Mouse (Mus musculus) CD4-positive, CD25-positive, alpha-beta regulatory T cell, adult 4 months (primary cell): ENCODE data around the gene Kirrel. TPM values are rescaled to one million over a fixed set of nuclear protein-coding genes. Genes with fewer than 3 reads are reported as not detected.

Source experiments
- ATAC-seq: one replicate; pipeline ENCODE4 v1.8.0; 2017
- polyA plus RNA-seq, 2 experiments: library from polyadenylated mRNA; unstranded; fragments of 100-300 nt; shearing (Covaris generic); gene quantifications; one replicate each; pipeline ENCODE4 v1.2.1; 2017

Gene Kirrel
- polyA plus RNA-seq = not detected

DNA sequence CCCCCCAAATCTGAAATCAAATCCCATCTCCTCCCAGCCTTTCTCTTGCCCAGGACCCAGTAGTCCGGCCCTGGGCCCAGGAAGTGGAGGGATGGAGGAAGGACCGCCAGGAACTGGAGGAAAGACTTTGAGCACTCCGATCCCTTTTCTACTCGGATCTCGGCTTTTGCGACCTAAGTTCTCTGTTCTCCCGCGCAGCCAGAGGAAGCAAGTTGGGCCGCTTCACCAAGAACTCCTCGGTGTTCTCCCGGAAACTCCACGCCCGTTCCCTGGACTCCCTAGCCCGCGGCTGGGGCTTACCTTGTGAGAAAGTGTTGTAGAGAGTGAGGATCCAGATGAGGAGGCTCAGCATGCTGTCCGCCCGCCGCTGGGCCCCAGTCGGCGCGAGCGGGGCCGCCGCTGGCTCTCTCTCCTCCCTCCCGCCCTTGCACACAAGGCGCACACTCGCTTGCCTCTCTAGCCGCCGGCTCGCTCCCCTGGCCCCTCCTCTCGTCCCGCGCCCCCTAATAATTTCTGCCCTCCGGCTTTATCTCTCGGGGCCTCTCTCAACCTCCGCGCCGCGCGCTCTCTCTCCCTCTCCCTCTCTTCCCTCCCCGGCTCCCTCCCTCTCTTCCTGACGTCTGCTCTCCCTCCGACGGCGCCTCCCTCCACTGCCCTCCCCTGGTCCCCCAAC is at the start of gene Kirrel:
Kirrel (minus strand) TSS at position 652 of the 673 bp plus-strand sequence.
- ATAC-seq = no peak

DNA sequence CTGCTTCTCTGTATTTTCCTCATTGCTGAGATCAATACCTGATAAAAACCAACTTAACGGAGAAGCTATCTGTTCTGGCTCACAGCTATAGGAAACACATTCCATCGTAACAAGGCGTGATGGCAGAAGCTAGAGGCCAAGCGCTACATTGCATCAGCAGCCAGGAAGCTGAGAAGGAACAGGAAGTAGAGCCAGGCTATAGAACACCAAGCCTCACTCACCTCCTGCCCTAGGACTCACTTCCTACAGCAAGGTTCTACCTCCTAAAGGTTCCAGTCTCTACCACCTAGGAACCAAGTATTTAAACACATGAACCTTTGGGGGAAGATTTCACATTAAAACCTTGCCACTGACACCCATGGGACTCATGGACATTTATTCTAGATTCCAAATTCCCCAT is 49.1 kb upstream of the Kirrel start:
- no peak for ATAC-seq

DNA sequence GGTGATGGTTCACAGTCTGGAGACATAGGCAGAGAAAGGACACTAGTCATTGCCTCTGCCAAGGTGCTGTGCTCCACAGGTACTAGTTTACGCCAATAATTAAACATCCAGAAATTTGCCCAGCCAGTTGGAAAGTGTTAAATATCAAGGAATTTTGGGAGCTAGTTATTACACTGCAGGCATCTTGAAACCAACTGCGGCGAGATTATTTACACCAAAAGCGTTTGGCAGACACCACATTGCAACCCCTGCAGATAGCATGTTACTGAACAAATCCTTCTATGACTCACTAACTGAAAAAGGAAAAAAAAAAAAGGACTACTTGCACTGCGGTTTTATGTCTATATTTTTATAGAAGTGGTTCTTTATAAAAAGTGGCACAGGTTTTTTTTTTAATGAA is 47.8 kb upstream of the Kirrel start:
- no peak for ATAC-seq

DNA sequence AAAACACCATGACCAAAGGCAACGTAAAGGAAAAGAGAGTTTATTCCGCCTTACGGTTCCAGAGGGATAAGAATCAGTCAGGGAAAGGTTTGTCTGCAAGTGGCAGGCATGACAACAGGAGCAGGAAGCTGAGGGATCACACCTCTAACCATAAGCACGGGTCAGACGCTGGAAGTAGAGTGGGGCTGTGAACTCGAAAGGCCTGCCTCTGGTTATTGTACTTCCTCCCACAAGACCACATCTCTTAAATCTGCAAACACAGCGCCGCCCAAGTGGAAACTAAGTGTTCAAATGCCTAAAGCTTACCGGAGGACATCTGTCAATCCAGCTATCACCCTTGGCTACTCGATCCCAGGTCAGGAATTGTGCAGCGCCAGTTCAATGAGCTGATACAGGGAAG is 40.6 kb upstream of the Kirrel start:
- ATAC-seq = no peak

DNA sequence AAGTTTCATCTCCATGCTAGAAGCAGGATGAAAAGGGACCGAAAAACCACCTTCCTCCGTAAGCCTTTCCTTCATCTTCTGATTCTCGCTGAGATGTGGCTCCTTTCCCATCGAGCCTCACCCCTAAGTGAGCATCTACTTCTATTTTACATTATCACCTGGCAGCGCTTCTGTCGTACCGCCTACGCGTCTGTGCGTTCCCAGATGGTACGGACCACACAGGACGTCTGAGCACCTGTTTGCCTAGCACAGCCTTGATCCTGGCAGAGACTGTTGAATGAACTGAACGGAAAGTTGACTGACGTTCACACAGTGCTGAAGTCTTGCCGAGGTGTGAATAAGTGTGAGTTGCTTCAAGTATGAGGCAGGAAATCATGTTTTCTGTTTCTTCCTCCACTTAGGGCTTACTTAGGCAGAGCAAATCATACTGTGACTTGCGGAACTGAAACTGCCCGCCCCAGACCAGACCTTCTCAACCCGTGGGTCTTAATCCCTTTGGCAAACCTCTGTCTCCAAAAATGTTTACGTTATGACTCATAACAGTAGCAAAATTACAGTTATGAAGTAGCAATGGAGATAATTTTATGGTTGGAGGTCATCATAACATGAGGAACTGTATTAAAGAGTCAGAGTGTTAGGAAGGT is 39.8 kb upstream of the Kirrel start:
- no peak for ATAC-seq

DNA sequence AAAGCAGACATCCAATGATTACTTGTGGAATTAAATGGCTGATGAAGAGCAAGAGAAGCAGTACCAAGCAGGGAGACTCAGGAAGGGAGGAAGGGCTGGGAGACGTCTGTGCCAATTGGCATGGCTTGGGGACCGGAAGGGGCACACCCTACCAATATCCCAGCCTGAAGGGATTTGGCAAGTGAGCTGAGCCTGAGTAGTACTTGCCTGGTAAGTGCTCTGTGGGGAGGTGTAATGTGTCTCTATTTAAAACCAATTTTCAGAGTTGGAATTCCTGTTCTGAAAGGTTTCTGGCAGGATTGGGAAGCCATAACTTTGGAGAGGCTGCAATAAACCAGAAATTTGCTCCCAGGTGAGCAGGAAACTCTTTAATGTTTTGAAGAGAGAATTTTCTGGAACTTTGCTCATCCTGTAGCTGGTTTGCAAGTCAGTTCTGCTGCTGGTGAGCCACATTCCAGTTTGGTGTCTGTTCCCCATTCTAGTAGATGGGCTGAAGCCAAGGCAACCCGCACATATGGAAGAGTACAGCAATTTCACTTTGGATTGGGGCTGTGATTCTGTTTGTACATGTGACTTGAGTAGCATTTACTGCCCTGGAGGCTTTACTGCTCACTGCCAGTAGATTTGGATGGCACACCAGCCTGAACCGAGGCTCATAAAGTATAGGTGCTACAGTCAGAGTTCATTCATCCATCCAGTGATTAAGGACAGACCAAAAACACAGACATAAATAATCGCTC is 32.0 kb upstream of the Kirrel start:
- no peak for ATAC-seq

DNA sequence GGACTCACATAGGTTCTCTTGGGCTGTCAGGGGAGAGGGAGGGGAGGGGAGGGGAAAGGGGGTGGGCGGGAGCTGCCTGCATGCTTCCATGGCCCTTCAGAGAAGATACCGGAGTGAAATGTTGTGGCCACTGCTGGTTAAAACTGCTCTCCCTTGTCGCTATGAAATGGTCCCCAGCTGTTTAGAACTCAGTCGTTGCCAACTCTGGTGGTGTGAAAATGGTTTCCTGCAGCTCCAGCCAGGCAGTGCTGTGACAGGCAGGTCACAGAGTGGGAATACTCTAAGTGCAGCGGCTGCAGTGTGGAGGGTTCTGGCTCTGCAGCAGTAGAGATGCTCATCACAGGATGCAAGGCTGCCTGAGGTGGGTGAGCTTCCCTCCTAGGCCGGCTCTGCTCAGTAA is 22.1 kb upstream of the Kirrel start:
- no peak for ATAC-seq

DNA sequence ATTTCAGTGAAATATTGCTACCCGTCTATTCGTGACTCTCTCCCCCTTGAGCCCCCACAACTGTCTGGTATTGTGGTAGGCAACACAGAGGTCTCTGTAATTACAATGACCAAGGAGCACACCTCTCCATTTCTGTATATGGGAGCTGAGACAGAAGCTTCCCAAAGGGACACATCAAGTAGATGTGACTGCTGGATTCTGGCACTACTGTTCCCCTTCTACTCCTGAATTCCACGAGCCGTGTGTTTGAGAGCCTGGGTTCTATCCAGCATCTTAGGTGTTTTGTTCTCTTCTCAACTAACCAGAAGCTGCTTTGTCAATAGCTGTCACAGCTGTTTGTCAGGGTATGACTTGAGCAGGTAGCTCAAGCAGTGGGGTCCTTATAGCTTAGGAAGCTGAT is 20.5 kb upstream of the Kirrel start:
- no peak for ATAC-seq

DNA sequence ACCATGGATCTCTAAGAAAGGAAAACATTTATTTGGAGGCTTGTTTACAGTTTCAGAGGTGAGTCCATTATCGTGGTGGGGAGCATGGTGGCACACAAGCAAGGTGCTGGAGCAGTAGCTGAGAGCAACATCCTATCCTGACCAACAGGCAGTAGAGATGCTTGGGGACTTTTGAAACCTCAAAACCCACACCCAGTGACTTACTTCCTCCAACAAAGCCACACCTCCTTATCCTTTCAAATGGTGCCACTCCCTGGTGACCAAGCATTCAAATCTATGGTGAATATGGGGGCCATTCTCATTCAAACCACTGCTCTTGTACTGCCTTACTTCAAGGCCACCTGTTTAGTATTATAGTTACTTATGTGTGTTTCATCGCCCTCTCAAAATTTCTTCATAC is 20.0 kb upstream of the Kirrel start:
- ATAC-seq = no peak

DNA sequence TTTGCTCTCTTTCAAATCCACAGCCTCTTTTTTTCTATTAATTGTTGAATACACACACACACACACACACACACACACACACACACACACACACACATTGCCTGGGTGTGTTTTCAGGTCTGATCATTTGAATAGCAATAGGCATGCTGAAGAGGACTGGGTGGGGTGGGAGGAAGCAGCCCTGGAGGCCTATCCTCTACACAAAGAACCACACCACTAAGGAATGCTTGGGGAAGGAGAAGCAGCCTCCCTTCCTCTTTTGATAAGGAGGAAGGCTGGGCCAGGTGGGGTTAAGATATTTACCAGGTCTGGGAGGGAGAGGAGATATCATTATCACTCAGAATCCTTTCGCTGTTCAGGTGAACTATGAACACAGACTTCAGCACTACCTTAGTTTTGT is 19.2 kb upstream of the Kirrel start:
- no peak for ATAC-seq

DNA sequence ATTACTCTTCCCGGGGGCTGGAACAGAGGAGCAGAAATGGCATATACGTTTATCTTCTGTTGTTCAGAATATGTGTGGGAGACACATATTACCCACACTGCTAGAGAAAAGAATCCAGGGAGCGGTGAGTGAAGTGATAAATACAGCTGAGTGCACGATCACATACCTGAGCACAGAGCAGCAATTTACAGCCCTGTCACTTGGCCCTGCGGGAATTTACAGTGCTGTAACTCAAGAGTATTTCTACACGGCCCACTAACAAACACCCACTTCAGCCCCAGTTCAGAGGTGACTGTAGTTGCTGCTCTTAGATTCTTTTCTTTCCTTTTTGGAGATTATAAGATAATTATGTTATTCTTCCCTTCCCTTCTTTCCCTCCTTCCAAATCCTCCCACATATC is 18.8 kb upstream of the Kirrel start:
- ATAC-seq = no peak

DNA sequence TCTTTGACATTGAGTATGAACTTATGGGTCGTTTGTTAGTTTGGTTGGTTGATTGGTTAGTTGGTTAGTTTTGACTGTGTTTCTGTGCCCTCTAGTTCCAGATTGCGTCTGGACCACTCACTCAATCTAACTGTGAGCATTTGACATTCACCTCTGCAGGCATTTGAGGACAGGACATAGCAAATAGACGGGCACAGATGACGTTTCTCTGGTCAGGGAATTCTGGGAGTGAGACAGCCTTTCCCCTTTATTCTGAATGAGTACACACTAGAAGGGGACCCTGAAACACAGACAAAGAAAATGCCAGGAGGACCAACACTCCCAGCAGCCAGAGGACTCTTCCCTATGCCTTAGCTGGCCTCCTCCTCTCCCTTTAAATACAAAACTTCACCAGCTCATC is 2.1 kb upstream of the Kirrel start:
- ATAC-seq = no peak

DNA sequence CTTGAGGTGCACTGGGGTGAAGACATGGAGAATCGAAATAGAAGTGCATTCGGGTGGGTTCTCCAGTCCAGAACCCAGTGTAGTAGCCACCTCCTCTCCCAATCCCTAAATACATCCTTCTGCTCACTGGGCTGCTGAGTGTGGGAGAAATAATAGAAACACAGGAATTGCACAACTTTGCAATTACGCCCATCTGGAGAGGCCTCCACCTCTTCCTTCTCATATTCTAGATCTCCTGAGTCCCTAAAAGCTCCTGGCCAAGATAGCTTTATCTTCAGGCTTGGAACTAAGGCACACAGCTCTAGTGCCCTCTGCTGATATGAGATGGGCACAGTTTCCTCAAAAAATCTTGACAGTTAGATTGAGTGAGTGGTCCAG is 880 bp upstream of the Kirrel start:
- ATAC-seq = no peak

DNA sequence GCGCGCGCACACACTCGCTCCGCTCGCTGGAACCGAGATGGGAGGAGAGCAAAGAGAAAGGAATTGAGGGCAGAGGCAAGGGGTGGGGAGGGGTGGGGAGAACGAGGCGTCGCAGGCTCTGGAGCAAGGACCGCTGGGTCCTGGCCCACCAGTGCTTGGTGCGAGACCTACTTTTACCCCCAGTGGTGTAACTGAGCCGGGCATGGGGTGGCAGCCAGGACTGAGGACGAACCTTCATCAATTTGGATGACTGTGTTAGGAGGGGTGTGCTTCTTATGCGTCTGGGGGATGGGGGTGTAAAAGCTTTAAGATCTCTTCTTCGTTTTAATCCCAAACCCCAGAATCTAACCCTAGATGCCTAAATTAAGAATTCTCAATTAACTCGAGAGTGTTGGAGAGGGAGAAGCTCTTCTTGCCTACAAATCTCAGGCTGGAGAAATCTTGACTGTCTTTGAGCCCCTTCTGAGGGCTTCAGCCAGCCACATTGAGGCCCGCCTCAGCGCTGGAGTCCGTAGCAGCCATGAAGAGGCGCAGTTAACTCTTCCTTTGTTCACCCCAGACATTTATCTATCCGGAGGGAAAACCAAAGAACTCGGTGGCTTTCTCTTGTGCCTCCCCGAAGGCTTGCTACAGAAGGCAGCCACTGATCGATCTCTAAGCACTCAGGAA is 356 bp upstream of the Kirrel start:
- ATAC-seq = no peak

DNA sequence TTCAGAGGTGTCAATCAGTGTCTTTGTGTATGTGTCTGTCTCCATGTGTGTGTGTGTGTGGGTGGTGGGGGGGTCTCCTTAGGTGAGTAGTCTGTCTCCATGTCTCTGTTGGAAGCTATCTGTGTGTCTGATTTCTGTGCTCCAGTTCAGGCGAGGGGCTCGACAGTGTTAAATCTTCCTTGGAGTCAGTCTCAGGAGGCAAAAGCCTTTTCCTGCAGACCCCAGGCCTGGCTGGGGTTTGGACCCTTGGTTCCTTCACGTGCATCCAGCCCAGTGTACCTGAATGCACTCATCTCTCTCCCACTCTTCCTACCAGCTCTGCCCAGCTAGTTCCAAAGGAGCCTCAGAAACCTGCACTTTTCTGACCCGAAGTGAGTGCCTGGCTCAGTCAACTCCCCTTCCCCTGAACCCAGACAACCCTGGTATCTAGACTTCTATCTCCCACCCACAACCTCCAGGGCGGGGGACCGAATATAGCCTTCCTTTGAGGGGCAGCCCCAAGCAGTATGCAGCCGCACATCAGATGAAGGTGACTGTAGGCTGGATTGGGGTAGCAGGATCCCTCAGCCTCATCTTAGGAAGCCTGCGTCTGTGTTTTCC is 961 bp downstream of the Kirrel start:
- ATAC-seq = no peak

DNA sequence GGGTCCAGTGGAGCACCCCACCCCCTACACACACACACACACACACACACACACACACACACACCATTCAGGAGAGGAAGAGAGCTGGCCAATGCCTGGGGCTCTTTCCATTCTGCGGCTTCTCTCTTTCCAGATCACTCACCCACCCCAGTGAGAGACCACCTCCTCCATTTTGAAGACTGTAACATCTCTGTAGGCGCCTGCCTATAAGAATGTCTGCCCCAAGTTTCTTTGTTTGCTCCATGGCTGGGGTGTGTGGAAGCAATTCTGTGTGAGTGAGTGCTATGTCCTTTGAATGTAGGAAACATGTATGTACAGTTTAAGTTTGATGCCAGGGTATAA is 1.5 kb downstream of the Kirrel start:
- no peak for ATAC-seq

DNA sequence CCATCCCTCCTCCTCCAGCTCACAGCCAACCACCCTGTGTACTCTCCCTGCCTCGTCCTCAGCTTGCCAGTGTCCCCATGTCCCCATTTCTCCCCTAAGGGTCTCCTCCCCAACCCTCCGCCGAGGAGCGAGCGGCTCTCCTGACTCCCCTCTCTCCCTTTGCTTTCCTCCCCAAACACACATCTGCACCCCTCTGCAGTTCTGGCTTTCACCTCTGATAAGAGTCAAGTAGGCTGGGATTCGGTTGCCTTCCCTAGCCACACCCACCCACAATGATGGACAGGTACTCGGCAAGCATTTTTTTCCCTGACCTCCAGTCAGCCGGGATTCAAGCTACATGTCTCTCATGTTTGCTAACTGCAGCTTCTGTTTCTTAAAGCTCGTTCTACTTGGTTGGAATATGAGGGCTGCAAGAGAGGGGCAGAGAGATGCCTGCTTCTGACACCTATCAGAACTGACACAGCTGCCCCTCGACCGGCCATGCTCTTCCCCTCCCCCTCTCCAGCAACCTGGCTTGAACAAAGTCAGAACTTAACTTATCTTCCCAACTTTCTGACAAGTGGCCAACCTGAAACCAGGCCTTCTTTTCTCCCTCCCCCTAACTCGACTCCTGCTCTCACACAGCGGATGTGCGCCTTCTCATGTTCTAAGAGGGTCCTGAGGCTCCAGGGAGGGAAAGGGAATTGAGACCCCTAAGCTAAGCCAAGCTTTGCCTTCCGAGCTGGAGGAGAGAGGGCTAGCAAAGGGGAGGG is 2.0 kb downstream of the Kirrel start:
- no peak for ATAC-seq

DNA sequence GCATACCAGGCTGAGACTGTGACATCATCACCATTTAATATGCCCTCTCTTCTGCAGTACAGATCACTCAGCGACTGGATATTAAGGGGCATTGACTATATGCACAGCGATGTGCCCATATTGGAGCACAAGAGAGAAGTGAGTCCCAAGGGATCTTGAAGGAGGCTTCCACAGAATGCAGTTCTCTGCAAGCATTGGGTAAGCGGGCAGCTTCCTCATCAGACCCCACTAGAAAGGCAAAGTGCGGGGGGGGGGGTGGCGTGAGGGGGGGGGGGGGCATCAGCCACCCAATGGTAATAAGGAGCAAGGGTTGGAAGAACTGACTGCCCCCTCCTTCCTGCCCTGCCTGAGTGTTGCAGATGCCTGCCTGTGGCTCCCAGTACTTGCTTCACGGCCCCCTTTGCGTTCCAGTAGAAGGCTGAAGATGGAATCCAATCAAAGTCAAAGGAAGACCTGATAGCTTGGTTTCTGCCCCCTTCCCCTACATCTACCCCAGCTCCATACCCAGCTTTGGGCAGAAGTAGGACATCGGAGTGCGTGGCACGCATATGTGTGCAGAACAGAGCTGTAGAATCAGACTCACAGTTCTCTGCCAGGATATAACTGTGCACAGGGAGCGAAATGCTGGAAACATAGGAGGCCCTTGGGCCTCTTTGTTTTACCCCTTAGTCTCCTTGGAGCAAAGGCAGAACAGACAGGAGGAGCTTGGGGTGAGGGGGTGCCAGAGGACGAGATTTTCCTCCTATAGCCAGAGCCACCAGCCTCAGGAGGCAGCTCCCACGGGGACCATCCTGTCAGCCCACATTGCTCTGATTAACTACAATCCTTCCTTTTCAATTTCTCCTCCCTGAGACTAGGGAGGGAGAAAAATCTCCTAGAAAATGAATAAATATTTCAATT is 3.1 kb downstream of the Kirrel start:
- no peak for ATAC-seq

DNA sequence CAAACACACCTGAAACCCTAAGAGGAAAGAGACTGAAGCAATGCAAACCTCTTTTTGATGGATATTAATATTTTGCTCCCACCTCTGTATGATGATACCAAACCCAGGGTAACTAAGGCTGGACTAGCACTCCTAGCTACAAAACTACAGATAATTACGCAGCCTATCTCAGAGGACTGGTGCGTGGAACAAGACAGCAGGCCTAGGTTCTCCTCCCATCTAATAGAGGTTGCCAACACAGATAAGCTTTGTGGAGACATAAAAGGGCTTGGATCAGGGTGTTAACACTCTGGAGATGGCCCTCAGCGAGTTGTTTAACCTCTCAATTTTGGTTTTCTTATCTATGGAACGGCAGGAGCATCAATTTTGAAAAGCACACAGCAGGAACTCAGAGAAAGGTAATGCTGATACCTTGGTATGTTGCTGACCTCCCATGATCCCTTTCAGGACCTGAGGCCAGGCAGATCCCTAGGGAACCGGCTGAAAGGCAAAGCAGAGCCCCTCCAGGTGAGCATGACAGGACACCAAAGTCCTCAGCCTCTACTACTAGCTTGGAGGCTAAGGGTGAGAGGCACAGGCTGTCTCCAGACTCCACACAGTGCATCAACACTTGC is 5.0 kb downstream of the Kirrel start:
- no peak for ATAC-seq

DNA sequence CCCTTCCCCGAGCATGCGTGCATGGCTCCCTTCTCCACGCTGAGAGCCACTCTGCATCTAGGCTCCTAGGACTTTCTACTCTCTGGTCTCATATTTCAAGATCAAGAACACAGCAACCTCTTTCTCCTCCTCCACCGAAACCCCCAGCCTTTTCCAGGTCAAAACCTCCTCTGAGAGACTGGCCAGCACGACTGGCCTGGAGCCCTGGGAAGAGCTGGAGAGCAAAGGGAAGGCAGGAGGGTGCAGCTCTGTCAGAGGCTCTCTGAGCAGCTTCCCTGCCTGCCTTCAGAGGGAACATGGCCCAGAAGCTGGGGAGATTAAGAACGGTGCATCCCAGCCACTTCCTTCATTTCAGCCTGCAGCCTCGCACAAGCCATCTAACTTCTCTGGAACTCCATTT is 5.8 kb downstream of the Kirrel start:
- no peak for ATAC-seq

DNA sequence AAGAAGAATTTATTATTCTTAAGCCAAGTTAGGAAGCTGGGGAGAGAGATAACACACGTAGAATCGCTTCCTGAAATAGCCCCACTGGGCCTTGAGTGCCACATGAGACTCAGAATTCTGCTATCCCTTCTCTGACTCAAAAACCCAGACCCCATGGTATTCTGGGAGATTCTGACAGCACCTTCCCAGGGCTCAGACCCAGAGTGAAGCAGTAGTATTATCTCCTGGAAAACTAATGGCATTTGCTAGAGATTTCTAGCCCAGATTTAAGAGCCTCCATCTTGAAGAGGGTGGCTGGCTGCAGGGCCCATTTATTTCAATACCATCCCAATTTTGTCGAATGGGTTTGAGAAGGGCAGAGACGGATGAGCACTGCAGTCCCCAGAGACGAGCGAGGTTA is 6.9 kb downstream of the Kirrel start:
- ATAC-seq = no peak
